Mouse (Mus musculus): ENCODE data around the gene Adgra3. TPM values are rescaled to one million over a fixed set of nuclear protein-coding genes. Genes with fewer than 3 reads are reported as not detected.

Gene Adgra3
- total and polyA plus RNA-seq, 3 experiments = 16.1 to 21.0 (median 16.2) TPM

DNA sequence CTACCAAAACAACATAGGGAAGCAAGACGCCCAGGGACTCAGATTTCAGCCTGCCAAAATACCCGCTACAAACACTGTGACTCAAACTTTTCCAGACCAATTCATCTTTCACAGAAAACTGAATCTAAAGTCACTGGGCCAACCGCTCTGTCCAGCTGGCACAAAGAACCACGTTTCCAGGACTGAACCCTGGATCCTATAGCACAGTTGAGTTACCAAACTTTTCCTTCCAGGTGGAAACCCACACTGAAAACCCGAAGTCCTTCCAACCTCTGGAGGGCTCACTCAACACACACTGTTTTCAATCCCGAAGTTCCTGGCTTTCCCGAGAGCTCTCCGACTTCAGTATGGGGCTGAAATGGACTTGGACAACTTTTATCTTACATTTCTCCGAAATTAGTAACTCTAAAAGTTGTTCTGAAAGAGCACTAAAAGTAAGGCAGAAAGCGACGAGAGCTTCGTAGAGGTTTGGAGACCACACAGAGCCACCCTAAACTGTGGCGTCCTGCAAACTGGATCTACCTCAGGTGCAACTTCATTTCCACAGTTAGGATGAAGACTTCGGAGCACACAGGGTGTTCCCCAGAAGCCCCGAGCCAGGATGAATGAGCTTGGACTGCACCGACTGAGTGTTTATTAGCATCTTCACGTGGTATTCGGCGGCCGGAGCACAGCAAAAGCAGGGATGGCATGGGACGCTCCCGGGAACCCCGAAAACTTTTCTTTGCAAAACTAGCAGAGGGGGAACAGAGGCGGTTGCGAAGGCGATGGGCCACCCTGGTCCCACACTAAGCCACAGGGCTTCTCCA is 990 bp downstream of the Adgra3 start:
- Histone ChIP-seq H3K79me2 (replicated peaks; ENCODE audit: control insufficient read depth, insufficient read depth, low read length) (peaks cover 3% of the 10 kb centered on the region; the same call in 1 of the 2 replicates), H3K27me3 (ENCODE audit: control insufficient read depth, insufficient read depth, low read length) (no peaks in the 10 kb centered on the region), H3K36me3 (ENCODE audit: control insufficient read depth, insufficient read depth, low read length) (no peaks in the 10 kb centered on the region), H3K4me3 (peak overlapping the region; percentile 80), H3K9ac (ENCODE audit: low read depth, low read length) (peak overlapping the region; percentile 77), H3K4me1 (ENCODE audit: control insufficient read depth, insufficient read depth, low read length) (0 out of 2 replicates have a peak, but pooled peaks cover 1% of the 10 kb centered on the region), H3K27ac (peak overlapping the region; percentile 71)
- WGBS = 6% methylated on average over 26 of the region's 26 CpGs
- TF ChIP-seq EP300 (IDR thresholded peaks at IDR 0.05; ENCODE audit: insufficient read depth, low read depth, low read length) (no peak), POLR2A (IDR thresholded peaks at IDR 0.05; ENCODE audit: insufficient read depth, low read depth, low read length) (no peak), CTCF (IDR thresholded peaks at IDR 0.05) (no peak)
- intact Hi-C loops (cut with DNase I) = loop anchor here (5.0 kb wide), 1 partner anchor 81 kb away; no protein-coding TSS in a partner anchor
- peak; percentile 15 to 31 for DNase-seq

DNA sequence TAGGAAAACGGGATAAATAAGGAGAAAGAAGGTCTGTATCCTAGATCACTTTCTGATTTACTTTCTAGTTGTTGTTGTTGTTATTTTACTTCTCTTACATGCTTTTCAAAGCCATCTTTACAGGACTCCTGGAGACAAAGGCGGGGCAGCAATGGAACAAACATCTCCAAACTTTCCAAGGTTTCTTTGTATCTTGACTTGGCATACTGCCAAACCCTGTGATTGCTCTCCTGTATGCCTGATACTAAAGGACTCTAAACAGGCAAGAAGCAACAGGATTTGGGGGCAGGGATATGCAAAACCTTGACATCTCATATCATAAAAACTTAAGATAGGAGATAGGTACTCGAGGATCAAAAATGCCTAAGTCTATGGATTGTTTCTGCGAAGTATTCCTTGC is 6.3 kb downstream of the Adgra3 start:
- no peak for TF ChIP-seq CTCF (IDR thresholded peaks at IDR 0.05)
- no peak for TF ChIP-seq POLR2A (IDR thresholded peaks at IDR 0.05; ENCODE audit: insufficient read depth, low read depth, low read length)
- no peak for TF ChIP-seq EP300 (IDR thresholded peaks at IDR 0.05; ENCODE audit: insufficient read depth, low read depth, low read length)
- Histone ChIP-seq H3K4me3 (no peak overlapping the region), H3K4me1 (ENCODE audit: control insufficient read depth, insufficient read depth, low read length) (peaks cover 5% of the 10 kb centered on the region; the same call in 1 of the 2 replicates), H3K27ac (no peak overlapping the region), H3K79me2 (replicated peaks; ENCODE audit: control insufficient read depth, insufficient read depth, low read length) (peaks cover 5% of the 10 kb centered on the region; the same call in 1 of the 2 replicates), H3K27me3 (ENCODE audit: control insufficient read depth, insufficient read depth, low read length) (no peaks in the 10 kb centered on the region), H3K36me3 (ENCODE audit: control insufficient read depth, insufficient read depth, low read length) (no peaks in the 10 kb centered on the region), H3K9ac (ENCODE audit: low read depth, low read length) (no peak overlapping the region)
- intact Hi-C loops (cut with DNase I) = no loop called here
- 43% methylated on average over 4 of the region's 4 CpGs for WGBS
- DNase-seq = no peak

DNA sequence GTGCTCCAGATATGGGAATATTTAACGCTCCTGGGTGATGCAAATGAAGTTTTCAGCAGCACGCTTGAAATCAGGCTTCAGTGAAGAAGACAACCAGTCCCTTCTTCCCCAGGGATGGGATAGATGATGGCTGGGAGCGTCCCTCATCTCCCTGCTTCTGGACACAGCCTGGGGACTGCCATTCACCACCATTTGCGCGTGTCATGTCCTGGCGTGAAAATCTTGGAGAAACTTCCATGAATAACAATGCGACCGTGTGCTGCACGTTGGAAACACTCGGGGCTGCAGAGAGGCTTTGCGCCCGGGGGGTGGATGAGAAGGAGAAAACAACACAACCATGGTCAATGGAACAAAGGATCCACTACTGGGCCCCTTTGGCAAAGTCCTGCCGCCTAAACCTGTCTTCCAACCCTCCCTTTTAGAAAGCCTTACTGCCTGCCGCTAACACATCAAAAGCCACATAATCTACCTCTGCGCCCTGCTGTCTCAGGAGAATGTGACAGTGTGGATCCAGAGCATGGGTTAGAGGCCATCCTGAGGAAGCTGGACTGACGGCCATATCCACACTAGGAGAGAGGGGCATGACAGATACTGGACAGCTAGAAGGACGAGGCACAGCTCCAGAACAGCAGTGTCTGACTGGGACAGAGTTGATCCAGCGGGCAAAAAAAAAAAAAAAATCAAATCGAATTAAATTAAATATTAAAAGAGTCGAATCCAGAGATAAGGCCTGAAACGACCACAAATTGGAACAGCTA is 8.0 kb downstream of the Adgra3 start:
- no peak for DNase-seq
- 86% methylated on average over 21 of the region's 21 CpGs for WGBS
- Histone ChIP-seq H3K36me3 (ENCODE audit: control insufficient read depth, insufficient read depth, low read length) (no peaks in the 10 kb centered on the region), H3K27ac (no peak overlapping the region), H3K79me2 (replicated peaks; ENCODE audit: control insufficient read depth, insufficient read depth, low read length) (peaks cover 5% of the 10 kb centered on the region; the same call in 1 of the 2 replicates), H3K9ac (ENCODE audit: low read depth, low read length) (no peak overlapping the region), H3K27me3 (ENCODE audit: control insufficient read depth, insufficient read depth, low read length) (no peaks in the 10 kb centered on the region), H3K4me1 (ENCODE audit: control insufficient read depth, insufficient read depth, low read length) (peaks cover 5% of the 10 kb centered on the region; the same call in 1 of the 2 replicates), H3K4me3 (no peak overlapping the region)
- TF ChIP-seq EP300 (IDR thresholded peaks at IDR 0.05; ENCODE audit: insufficient read depth, low read depth, low read length) = no peak
- no peak for TF ChIP-seq POLR2A (IDR thresholded peaks at IDR 0.05; ENCODE audit: insufficient read depth, low read depth, low read length)
- TF ChIP-seq CTCF (IDR thresholded peaks at IDR 0.05) = no peak
- intact Hi-C loops (cut with DNase I) = no loop called here

DNA sequence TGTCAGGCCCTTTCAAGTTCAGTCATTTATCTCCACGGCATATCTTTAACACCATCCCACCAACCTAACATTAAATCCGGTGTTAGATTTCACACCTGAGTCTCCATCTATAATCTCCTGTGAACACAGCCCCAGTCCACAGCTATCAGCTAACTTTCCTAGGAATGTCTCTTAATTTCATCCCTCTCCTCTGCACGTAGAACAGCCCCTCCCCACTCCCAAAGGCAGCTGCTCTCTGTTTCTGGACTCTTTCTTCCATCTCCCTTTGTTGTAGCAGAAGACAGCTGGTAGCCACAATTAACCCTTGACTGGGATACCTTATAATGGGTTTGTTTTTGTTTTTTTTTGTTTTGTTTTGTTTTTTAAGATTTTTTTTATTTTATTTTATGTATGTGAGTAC is 8.8 kb downstream of the Adgra3 start:
- H3K27me3 ChIP-seq (ENCODE audit: control insufficient read depth, insufficient read depth, low read length) = no peaks in the 10 kb centered on the region
- 78% methylated on average over 3 of the region's 3 CpGs for WGBS
- H3K36me3 ChIP-seq (ENCODE audit: control insufficient read depth, insufficient read depth, low read length) = no peaks in the 10 kb centered on the region
- H3K27ac ChIP-seq = no peak overlapping the region
- intact Hi-C loops (cut with DNase I) = no loop called here
- TF ChIP-seq EP300 (IDR thresholded peaks at IDR 0.05; ENCODE audit: insufficient read depth, low read depth, low read length) (no peak), POLR2A (IDR thresholded peaks at IDR 0.05; ENCODE audit: insufficient read depth, low read depth, low read length) (no peak), CTCF (IDR thresholded peaks at IDR 0.05) (no peak)
- no peak overlapping the region for H3K9ac ChIP-seq (ENCODE audit: low read depth, low read length)
- H3K4me1 ChIP-seq (ENCODE audit: control insufficient read depth, insufficient read depth, low read length) = peaks cover 5% of the 10 kb centered on the region; the same call in 1 of the 2 replicates
- peaks cover 5% of the 10 kb centered on the region; the same call in 1 of the 2 replicates for H3K79me2 ChIP-seq (replicated peaks; ENCODE audit: control insufficient read depth, insufficient read depth, low read length)
- no peak for DNase-seq
- H3K4me3 ChIP-seq = no peak overlapping the region

DNA sequence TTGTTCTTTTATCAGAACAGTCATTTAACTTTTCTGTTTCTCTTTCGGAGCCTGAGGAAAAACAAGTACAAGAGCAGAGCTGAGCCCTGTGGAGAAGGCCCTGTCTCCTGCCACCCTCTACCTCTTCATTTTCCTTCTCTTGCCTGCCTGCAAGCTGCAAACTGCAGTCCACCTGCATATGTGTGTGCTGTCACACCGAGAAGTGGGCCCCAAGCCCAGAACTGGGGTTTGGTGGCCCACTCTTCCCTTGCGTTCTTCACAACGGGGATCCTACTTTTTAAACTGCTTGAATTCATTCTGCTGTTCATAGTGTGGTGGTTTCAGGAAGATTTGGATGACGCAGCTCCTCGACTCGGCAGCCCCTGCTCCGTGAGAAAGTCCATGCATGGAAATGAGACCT is 9.3 kb downstream of the Adgra3 start:
- WGBS = 84% methylated on average over 8 of the region's 8 CpGs
- H3K79me2 ChIP-seq (replicated peaks; ENCODE audit: control insufficient read depth, insufficient read depth, low read length) = peaks cover 6% of the 10 kb centered on the region
- H3K27me3 ChIP-seq (ENCODE audit: control insufficient read depth, insufficient read depth, low read length) = no peaks in the 10 kb centered on the region
- H3K4me3 ChIP-seq = no peak overlapping the region
- H3K9ac ChIP-seq (ENCODE audit: low read depth, low read length) = no peak overlapping the region
- no peak for DNase-seq
- no peak overlapping the region for H3K27ac ChIP-seq
- intact Hi-C loops (cut with DNase I) = no loop called here
- no peak for TF ChIP-seq CTCF (IDR thresholded peaks at IDR 0.05)
- no peak for TF ChIP-seq EP300 (IDR thresholded peaks at IDR 0.05; ENCODE audit: insufficient read depth, low read depth, low read length)
- TF ChIP-seq POLR2A (IDR thresholded peaks at IDR 0.05; ENCODE audit: insufficient read depth, low read depth, low read length) = no peak
- no peaks in the 10 kb centered on the region for H3K36me3 ChIP-seq (ENCODE audit: control insufficient read depth, insufficient read depth, low read length)
- H3K4me1 ChIP-seq (ENCODE audit: control insufficient read depth, insufficient read depth, low read length) = peaks cover 5% of the 10 kb centered on the region; the same call in 1 of the 2 replicates
